Mouse (Mus musculus) left cerebral cortex, postnatal 25 days (tissue): ENCODE data around the gene Ntng2. TPM values are rescaled to one million over a fixed set of nuclear protein-coding genes. Genes with fewer than 3 reads are reported as not detected.

Experiments used
- DNase-seq, 2 experiments: peaks; one replicate each; pipeline ENCODE4 v3.0.0; 2022; ENCODE audit warnings: low spot score in 2 of 2, mixed read lengths in 1 of 2
- intact Hi-C: fragments of 180-260 bp; cut with DNase I; formaldehyde crosslinking; loops from one replicate; pipeline ENCODE4 v1.15.1; 2025
- total RNA-seq, 2 experiments: library from RNA; stranded (reverse); gene quantifications; 2 replicates each; pipeline ENCODE4 v1.2.3; 2021

Gene Ntng2
- 10 to 100 TPM; 85.4 to 90.5 TPM for total RNA-seq

DNA sequence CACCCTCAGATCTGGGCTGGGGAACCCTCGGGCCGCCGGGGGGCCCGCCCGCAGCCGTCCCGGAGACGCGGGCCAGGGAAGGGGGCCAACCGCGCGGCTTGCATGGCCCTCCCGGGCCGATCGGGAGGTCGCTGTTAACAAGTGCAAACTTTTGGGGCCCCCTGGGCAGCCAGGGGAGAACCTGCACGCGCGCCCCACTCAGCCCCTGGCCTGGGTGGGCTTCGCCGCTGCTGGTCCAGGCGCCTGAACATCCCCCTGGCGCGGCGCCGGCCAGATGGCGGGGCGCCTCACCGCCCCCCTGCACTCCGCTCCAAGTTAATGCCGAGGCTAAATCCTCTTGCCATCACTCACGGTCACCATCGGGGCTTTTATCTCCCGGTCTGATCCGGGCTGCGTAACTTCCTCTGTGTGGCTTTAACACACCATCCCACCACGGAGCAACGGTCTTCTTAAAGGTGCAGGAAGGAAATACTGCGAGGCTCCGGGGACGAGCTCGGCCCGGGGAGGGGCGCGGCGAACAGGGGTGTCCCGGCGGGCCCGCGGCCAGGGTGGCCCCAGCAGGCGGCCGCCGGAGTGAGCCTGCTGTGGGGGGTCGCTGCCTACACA lies at the start of gene Ntng2:
Gene Ntng2, minus strand, starts transcription at position 407 of the 606 bp plus-strand sequence.
- peak; percentile 60 to 70 for DNase-seq
- intact Hi-C loops: loop anchor here (2.0 to 5.0 kb wide), 4 partner anchors 68 to 215 kb away; partner anchors contain the start of gene Med27

- DNase-seq: no peak
- intact Hi-C loops: no loop called here
Measured at GRCm38 (mm10) chr2:29295557-29295956, 42.8 kb upstream of the Ntng2 start.

GRCm38 (mm10) chr2:29287651-29288050 lies 34.8 kb upstream of the Ntng2 start:
- intact Hi-C loops: no loop called here
- no peak for DNase-seq

DNA sequence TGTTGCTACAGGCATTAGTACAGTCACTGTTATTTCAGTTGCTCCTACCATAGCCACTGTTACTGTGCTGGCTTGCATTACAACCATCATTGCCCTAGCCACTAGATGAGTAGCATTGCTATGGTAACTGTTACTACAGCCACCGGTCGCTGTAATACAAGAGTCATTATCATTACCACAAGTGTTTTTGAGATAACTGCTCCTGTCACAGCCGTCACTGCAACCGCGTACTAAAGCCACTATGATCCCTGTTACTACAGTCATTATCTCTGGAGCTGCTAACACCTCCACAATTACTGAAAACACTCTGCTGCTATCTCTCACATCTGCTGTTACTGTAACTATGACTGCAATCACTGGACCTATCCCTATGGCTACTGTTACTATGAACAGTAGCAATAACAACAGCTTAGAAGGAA lies 24.9 kb upstream of the Ntng2 start:
- DNase-seq: no peak
- intact Hi-C loops: no loop called here

DNA sequence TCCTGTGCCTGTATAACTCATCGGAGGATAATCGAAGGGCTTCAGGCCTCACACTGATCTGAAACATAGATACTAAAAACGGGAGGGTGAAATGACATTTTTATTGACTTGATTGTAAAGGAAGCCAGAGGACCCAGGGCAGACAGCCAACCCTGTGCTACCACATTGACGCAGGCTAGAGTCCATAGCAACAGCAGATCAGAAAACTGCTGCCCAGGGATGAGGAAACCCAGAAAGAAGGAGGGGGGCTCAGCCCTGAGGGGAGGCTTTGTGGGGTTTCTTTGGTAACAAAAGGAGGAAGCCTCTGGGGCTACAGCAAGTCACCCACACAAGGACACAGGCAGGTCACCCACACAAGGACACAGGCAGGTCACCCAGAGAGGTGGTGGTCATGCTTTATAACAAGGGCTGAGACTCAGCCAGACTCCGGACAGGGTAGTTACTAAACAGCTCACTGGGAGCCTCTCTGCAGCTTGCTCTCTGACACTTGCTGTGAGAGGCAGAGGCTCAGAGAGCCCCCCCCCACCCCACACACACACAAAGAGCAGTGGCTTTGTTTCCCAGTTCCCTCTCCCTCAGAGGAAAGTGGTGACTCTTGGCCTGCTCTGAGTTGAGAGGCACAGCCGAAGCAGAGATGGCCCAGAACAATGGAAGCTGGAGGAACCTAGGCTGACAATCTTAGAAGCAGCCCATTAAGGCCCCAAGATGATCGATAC lies 19.2 kb upstream of the Ntng2 start:
- DNase-seq: no peak
- intact Hi-C loops: no loop called here

- no peak for DNase-seq
Measured at GRCm38 (mm10) chr2:29271098-29271497, 18.3 kb upstream of the Ntng2 start.

GRCm38 (mm10) chr2:29266810-29267209 lies 14.0 kb upstream of the Ntng2 start:
- no peak for DNase-seq

More at GRCm38 (mm10) chr2:29271098-29271497, 18.3 kb upstream of the Ntng2 start:
- intact Hi-C loops: no loop called here

GRCm38 (mm10) chr2:29262436-29262915 lies 9.7 kb upstream of the Ntng2 start:
- DNase-seq: no peak
- intact Hi-C loops: no loop called here

More at GRCm38 (mm10) chr2:29266810-29267209, 14.0 kb upstream of the Ntng2 start:
- intact Hi-C loops: no loop called here

DNA sequence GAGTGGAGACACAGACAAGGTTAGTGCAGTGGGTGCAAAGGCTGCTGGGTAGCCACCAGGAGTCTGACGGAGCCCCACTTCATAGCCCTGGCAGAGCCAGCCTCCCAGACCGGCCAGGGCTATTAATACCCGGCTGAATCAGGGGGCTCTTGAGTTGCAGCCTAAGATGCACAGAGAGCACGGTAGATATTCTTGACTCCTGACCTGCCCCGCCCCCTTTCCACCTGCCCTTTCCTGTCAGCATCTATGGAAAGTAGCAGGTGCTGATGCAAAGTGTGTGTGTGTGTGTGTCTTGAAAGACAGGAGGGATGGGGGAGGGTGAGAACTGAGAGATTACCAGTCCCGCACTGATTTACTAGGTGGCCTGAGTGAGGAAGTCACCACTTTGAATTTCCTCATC lies 8.3 kb upstream of the Ntng2 start:
- intact Hi-C loops: no loop called here
- DNase-seq: no peak

GRCm38 (mm10) chr2:29253205-29253865 lies 530 bp upstream of the Ntng2 start:
- DNase-seq: peak; percentile 61 to 81
- intact Hi-C loops: loop anchor here (2.0 to 5.0 kb wide), 4 partner anchors 67 to 214 kb away; partner anchors contain the start of gene Med27

- intact Hi-C loops: loop anchor here (2.0 to 5.0 kb wide), 4 partner anchors 69 to 215 kb away; partner anchors contain the start of gene Med27
- DNase-seq: peak; percentile 47 to 56
Measured at GRCm38 (mm10) chr2:29252059-29252598, 676 bp downstream of the Ntng2 start.

DNA sequence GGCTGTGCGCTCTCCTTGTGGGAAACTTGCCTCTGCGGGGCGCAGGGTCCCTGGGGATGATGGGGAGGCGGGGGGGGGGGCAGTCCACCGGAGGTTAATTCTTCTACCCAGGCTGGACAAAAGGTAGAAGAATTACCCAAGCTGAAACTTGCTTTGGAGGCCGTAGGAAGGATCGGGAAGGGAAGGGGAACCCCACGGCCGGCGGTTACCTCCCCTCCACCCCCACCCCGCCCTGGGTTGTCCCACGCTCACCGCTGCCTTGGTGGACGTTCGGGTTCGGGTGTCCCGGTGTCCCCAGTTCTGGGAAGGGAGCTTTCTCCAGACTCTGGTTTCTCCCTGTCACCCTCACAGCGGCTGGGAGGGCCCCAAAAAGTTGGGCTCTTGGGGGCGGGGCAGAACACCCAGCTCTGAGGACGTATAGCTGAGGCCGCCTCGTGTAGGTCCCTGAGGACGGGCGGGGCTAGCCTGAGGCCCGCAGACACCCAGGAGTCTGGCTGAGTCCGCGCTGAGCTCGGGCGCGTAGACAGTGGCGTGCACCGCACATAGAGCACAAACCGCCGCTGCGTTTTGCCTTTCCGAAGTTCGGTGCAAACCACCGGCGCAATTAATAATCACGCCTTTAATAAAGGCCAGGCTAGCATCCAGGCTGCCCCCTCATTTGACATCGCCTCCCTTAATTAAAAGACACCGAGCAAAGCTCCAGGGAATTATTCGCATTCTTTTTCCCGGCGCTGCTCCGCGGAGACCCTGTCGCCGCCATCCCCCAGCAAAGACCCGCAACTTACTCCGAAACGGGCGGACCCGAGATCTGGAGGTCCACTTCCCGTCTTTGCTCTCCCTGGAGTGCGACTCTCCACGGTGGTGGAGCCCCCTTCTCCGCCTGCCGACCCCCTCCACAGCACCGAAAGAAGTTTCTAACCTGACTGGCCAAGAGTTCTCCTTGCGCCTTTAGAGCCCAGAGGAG lies 1.4 kb downstream of the Ntng2 start:
- intact Hi-C loops: loop anchor here (2.0 to 5.0 kb wide), 5 partner anchors 69 to 275 kb away; partner anchors contain the start of gene Med27
- DNase-seq: peak in 1 of 2 experiments; percentile 53

DNA sequence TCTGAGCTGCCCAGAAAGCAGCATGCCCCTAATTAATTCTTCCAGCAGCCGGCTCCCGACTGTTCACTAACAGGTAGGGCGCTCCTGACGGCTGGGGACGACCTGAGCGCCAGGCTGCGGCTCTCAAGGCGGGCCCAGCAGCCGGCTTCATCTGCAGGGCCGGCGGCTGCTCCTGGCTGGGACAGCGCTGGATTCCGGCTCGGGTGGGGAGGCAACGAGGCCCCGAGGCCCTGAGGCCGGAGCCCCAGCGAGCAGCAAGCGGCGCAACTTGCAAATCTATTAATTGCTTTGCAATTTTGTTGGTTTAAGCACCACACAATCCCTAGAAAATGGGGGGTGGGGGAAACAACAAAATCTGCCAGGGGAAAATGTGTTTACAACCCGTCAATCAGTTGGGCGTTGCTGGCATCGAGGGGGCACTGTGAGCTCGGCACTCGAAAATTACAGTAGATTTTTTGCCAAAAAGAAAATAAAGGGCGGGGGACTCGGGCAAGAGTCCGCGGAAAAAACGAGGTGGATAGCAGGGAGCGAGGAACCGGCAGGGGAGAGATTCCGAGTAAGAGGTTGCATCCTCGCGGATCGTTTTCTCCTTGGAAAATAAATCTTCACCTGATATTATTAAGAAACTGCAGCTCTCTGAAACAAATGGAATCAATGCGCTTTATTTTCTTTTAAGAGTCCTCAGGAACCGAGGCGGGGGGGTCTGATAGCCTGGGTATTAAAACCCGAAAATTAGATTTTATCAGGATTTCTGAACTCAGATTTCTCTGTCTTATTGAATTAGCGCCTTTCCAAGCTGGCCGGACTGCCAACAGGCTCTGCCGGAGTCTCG lies 2.3 kb downstream of the Ntng2 start:
- intact Hi-C loops: loop anchor here (2.0 to 5.0 kb wide), 4 partner anchors 97 to 276 kb away; partner anchors contain the start of gene Med27
- DNase-seq: no peak

- intact Hi-C loops: loop anchor here (2.0 to 5.0 kb wide), 4 partner anchors 97 to 277 kb away; partner anchors contain the start of gene Med27
- no peak for DNase-seq
Measured at GRCm38 (mm10) chr2:29249852-29250251, 3.0 kb downstream of the Ntng2 start.

- DNase-seq: no peak
- intact Hi-C loops: no loop called here
Measured at GRCm38 (mm10) chr2:29248551-29248950, 4.3 kb downstream of the Ntng2 start.

- intact Hi-C loops: no loop called here
- DNase-seq: no peak
Measured at GRCm38 (mm10) chr2:29247386-29247785, 5.4 kb downstream of the Ntng2 start.

DNA sequence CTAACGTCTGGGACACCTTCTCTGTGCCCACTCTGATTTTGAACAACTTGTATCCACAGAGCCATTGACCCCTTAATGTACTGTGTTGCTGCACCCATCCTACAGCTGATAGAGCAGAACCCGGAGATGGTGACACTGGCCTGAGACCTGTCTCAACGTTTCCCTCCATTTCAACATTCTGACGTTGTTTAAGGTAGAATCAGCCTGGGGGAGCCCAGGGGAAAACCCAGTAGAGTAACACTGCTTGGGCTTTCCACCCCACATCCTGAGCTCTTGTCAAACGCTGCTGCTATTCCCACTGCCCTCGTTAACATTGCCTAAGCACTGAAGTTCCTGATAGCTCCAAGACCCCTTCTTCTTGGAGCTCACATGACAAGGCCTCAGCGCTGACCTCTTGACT lies 5.9 kb downstream of the Ntng2 start:
- intact Hi-C loops: no loop called here
- no peak for DNase-seq

DNA sequence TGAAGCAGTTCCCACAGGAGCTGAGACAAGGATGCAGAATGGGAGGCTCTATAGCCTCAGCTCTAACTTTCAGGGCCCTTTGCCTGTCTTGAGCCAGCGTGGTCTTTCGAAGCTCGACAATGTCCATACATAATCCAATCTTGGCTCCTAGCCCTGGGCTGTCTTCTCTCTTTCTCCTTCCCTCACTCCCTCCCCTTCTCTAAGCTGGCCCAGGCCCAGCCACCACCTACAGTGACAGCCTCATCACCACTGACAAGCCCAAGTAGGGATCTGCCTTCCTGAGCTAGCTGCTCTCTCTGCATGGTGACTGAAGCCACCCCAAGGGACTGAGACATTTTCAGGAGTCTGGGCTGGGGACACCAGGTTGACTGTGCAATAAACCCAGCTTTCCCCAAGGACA lies 6.5 kb downstream of the Ntng2 start:
- intact Hi-C loops: no loop called here
- DNase-seq: peak in 1 of 2 experiments; percentile 77
